Mouse (Mus musculus) bone marrow, adult 2 months (tissue): ENCODE measurements around the gene Rnf224. TPM values are rescaled to one million over a fixed set of nuclear protein-coding genes. Genes with fewer than 3 reads are reported as not detected.
"Not testable (repeated sequence)": the region's sequence is repeated elsewhere in the genome, so short reads cannot be mapped to it uniquely, and the experiment has no call there.

Source experiments
- H3K27ac ChIP-seq: fragments of 200-500 bp; 2 replicates; pipeline ENCODE4 v1.5.1; 2012; ENCODE audit warnings: low read depth, mild to moderate bottlenecking, control low read depth, inconsistent platforms, low read length; ENCODE audit not compliant: control insufficient read depth, poor library complexity, insufficient read depth
- H3K4me1 ChIP-seq: fragments of 200-500 bp; 2 replicates; pipeline ENCODE4 v1.6.1; 2011; ENCODE audit warnings: low read length; ENCODE audit not compliant: control insufficient read depth, insufficient read depth
- H3K4me3 ChIP-seq: fragments of 200-500 bp; replicated peaks from 2 replicates; pipeline ENCODE3; 2011; ENCODE audit warnings: mild to moderate bottlenecking, low read depth, low read length, control low read depth; ENCODE audit not compliant: control insufficient read depth
- CTCF ChIP-seq: fragments of 200-500 bp; IDR thresholded peaks from 2 replicates; pipeline ENCODE4 v1.5.1; 2011; ENCODE audit warnings: low read length, control low read depth; ENCODE audit not compliant: control insufficient read depth, insufficient read depth
- POLR2A ChIP-seq: fragments of 200-500 bp; IDR thresholded peaks from 2 replicates; pipeline ENCODE4 v1.6.1; 2011; ENCODE audit warnings: low read depth, mild to moderate bottlenecking, control low read depth, low read length, borderline replicate concordance; ENCODE audit not compliant: control insufficient read depth
- WGBS: fragments of 180-500 bp; shearing (Covaris S2); methylation state at CpG from one replicate; pipeline ENCODE4 v1.1.7; 2018; 5-methylcytosine and 5-hydroxymethylcytosine counted together
- polyA plus RNA-seq: library from polyadenylated mRNA; stranded (reverse); fragments of >200 nt; gene quantifications from 2 replicates; pipeline ENCODE4 v1.2.4, GENCODE M21; 2011; ENCODE audit warnings: low replicate concordance; ENCODE audit not compliant: missing spikeins, insufficient read depth, insufficient read length

The Rnf224 gene
- polyA plus RNA-seq, 1 experiment, result not detected

- no peak overlapping the region for H3K27ac ChIP-seq
- H3K4me1 ChIP-seq, result no peaks in the 10 kb centered on the region
- TF ChIP-seq POLR2A, result no peak
- TF ChIP-seq CTCF, result 0 out of 2 replicates have a peak, but pooled peaks have one; percentile 10
- WGBS, result 58% methylated on average over 2 of the region's 2 CpGs
- H3K4me3 ChIP-seq, result no peak overlapping the region
These were observed 22.3 kb upstream of the Rnf224 start for GRCm38 (mm10) chr2:25258887-25259286.

- not testable (repeated sequence) for H3K4me3 ChIP-seq, H3K4me1 ChIP-seq, H3K27ac ChIP-seq
- 77% methylated on average over 5 of the region's 5 CpGs for WGBS
These were observed 20.7 kb upstream of the Rnf224 start for GRCm38 (mm10) chr2:25257250-25257649.

- 21% methylated on average over 12 of the region's 12 CpGs for WGBS
- H3K4me1 ChIP-seq, H3K27ac ChIP-seq: not testable (repeated sequence)
- H3K4me3 ChIP-seq, result peak overlapping the region; percentile 4
- TF ChIP-seq CTCF, result 0 out of 2 replicates have a peak, but pooled peaks have one; percentile 27
These were observed 20.0 kb upstream of the Rnf224 start for GRCm38 (mm10) chr2:25256443-25257109.

DNA sequence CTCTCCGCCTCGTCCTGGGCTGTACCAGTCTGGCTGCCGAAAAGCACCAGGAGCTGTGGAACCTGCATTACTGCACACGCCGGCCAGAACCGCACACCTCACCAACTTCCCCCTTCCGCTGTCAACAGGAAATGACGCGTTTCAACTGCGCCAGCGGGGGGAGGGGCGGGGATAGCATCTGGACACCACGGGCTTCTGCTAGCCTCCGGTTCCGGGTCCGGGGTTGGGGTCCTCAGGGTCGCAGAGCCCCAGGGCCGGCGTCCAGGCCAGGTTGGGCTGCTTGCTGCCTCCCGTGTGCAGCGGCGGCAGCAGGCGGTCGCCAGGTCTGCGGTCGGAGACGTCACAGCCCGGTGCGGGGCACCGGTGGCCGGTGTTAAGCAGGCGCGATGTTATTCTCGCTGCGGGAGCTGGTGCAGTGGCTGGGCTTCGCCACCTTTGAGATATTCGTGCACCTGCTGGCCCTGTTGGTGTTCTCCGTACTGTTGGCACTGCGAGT is 18.7 kb upstream of the Rnf224 start, which contains the start of gene Tmem203:
Gene Tmem203, plus strand, starts transcription at position 156 of the 496 bp plus-strand sequence.
- no peaks in the 10 kb centered on the region for H3K4me1 ChIP-seq
- TF ChIP-seq POLR2A (peak; percentile 71; the same call in 1 of the 2 replicates), CTCF (no peak)

GRCm38 (mm10) chr2:25252331-25252730 is 15.7 kb upstream of the Rnf224 start:
- TF ChIP-seq POLR2A (no peak), CTCF (peak; percentile 45; the same call in 1 of the 2 replicates)
- H3K27ac ChIP-seq, result no peak overlapping the region
- H3K4me1 ChIP-seq, result no peaks in the 10 kb centered on the region
- no peak overlapping the region for H3K4me3 ChIP-seq
- 85% methylated on average over 1 of the region's 1 CpGs for WGBS

More for the DNA sequence above, 18.7 kb upstream of the Rnf224 start, which contains the start of gene Tmem203:
- H3K27ac ChIP-seq, result peak within 1 kb of the TSS; percentile 88
- under 1% methylated on average over 39 of the region's 39 CpGs for WGBS
- peak within 1 kb of the TSS; percentile 93 for H3K4me3 ChIP-seq

DNA sequence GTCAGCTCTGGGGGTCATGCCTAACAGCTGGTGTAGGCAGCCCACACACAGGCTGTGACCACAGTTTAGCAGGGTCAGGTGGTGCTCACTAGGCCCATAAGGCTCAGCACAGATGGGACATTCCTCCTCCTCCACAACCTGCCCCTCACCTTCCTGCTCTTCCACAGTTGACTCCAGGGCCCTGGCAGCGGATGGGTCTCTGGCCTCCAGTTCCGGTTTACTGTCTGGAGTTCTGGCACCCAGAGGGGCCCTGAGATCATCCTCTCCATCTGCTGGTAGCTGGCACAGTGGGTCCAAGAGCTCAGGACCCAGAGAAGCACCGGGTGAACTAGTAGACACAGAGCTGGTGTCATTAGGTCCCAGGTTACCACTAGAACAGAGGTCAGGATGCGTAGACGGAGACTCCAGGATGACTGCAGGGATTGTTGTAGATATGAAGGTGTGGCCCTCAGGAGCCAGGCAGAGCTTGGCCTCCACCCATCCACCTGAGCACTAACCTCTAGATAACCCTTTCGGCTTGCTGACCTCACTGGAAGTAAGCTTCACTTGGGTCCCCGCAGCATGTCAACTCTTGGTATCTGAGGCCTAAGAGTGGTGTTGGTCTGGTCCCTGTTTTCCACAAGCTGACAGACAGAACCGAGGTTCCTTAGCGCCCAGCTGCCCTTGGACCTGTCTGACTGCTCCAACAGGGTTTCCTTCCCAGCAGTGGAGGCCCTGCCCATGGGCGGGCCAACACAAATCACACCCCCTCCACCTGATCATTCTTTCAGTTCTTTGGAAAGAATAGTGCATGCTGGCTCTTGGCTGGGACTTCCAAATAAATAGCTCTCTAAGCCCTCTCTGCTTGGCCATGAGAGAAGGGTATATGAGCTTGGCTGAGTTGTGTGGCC is 9.8 kb upstream of the Rnf224 start, which contains the start of gene AL732309.1:
Gene AL732309.1, minus strand, starts transcription at position 681 of the 890 bp plus-strand sequence.
- Histone ChIP-seq H3K4me1 (no peaks in the 10 kb centered on the region; the same call in 1 of the 2 replicates), H3K4me3 (no peak within 1 kb of the TSS), H3K27ac (no peak within 1 kb of the TSS)
- 86% methylated on average over 10 of the region's 10 CpGs for WGBS
- no peak for TF ChIP-seq POLR2A

DNA sequence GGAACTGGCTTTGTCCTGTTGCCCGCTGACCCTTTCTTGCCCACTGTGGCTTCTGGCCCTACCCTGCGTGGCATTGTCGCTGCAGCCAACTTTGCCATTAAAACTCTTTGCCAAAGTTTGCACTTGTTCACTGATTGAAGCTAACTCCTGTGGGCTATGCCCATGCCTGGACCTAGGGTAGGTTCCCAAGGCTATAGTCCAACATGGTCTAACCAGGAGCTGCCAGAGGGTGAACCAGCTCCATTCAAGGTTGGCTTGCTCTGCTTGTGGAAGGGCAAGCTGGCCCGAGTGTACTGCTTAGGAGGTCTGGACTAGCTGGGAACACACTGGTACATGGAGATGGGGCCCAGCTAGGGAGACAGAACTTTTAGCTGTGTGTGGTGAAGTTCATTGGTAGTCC is 7.6 kb upstream of the Rnf224 start:
- Histone ChIP-seq H3K4me1 (peaks cover 2% of the 10 kb centered on the region), H3K4me3 (no peak overlapping the region), H3K27ac (no peak overlapping the region)
- no peak for TF ChIP-seq CTCF
- no peak for TF ChIP-seq POLR2A
- 85% methylated on average over 4 of the region's 4 CpGs for WGBS

GRCm38 (mm10) chr2:25243342-25243741 is 6.8 kb upstream of the Rnf224 start:
- 81% methylated on average over 8 of the region's 8 CpGs for WGBS
- TF ChIP-seq CTCF (no peak), POLR2A (no peak)
- H3K4me1 ChIP-seq, result peaks cover 2% of the 10 kb centered on the region

More at GRCm38 (mm10) chr2:25243342-25243741, 6.8 kb upstream of the Rnf224 start:
- H3K27ac ChIP-seq, result no peak overlapping the region
- H3K4me3 ChIP-seq, result no peak overlapping the region
